Mouse (Mus musculus) thymus, adult 2 months (tissue): Measurements from ENCODE around the gene Zbtb42.

Experiments used
- CTCF ChIP-seq: fragments of 200-500 bp; IDR thresholded peaks from 2 replicates; pipeline ENCODE4 v1.5.1; 2012; ENCODE audit warnings: mild to moderate bottlenecking, control low read depth, low read length, moderate library complexity, borderline replicate concordance; ENCODE audit not compliant: control insufficient read depth, poor library complexity, insufficient read depth; ENCODE audit errors: extremely low read depth
- POLR2A ChIP-seq: fragments of 200-500 bp; IDR thresholded peaks from 2 replicates; pipeline ENCODE4 v1.6.1; 2012; ENCODE audit warnings: mild to moderate bottlenecking, low read length, control low read depth, moderate library complexity; ENCODE audit not compliant: control insufficient read depth, poor library complexity, insufficient read depth; ENCODE audit errors: extremely low read depth

GRCm38 (mm10) chr12:112632084-112632777, 46.4 kb upstream of the Zbtb42 start:
- no peak for TF ChIP-seq CTCF
- no peak for TF ChIP-seq POLR2A
